30 mouse cellular contexts compared by ENCODE assay signal in genomic region chr13:89410504-89410903, GRCm38 (mm10).
"Had no signal": no experiment of that assay in that cellular context is flagged by ENCODE, and none has a peak within 500 bp of the region (broad histone marks: within the 10 kb centered on the region; RNA-seq: fewer than 3 reads in every experiment).

No protein-coding gene starts in this region.

- H3K9me3 ChIP-seq: heart, embryonic 12.5 days; heart, embryonic 13.5 days; heart, embryonic 15.5 days; hindbrain, embryonic 10.5 days; hindbrain, embryonic 12.5 days; hindbrain, embryonic 13.5 days; hindbrain, embryonic 15.5 days; intestine, embryonic 15.5 days; kidney, embryonic 15.5 days had no signal

- H3K4me3 ChIP-seq: heart, embryonic 12.5 days; heart, embryonic 13.5 days; heart, embryonic 15.5 days; hindbrain, embryonic 10.5 days; hindbrain, embryonic 12.5 days; hindbrain, embryonic 13.5 days; hindbrain, embryonic 15.5 days; intestine, embryonic 15.5 days; kidney, embryonic 15.5 days; layer of hippocampus, adult 2 months; left cerebral cortex, adult 2 months had no signal

- H3K4me2 ChIP-seq: heart, embryonic 12.5 days; heart, embryonic 13.5 days; heart, embryonic 15.5 days; hindbrain, embryonic 12.5 days; hindbrain, embryonic 13.5 days; hindbrain, embryonic 14.5 days; hindbrain, embryonic 15.5 days; intestine, embryonic 15.5 days; kidney, embryonic 15.5 days had no signal

- DNase-seq: heart, postnatal 10 days; heart, postnatal 14 days; heart, postnatal 36 days; heart, postnatal 4 days; kidney, adult 11 months; kidney, adult 18-20 months; kidney, adult 2 months; kidney, adult 8-10 months; kidney, adult 9 months; kidney, postnatal 10 days; kidney, postnatal 14 days; kidney, postnatal 25 days; kidney, postnatal 36 days; kidney, postnatal 4 days; layer of hippocampus, adult 9-11 months; layer of hippocampus, postnatal 36 days had no signal

- H3K27ac ChIP-seq: heart, embryonic 13.5 days; heart, embryonic 15.5 days; hindbrain, embryonic 10.5 days; hindbrain, embryonic 12.5 days; hindbrain, embryonic 13.5 days; hindbrain, embryonic 14.5 days; hindbrain, embryonic 15.5 days; hindbrain, postnatal 0 days; intestine, embryonic 15.5 days; kidney, embryonic 15.5 days; kidney, postnatal 0 days; layer of hippocampus, adult 2 months; left cerebral cortex, adult 2 months had no signal

- H3K27me3 ChIP-seq: heart, embryonic 12.5 days; heart, embryonic 13.5 days; heart, embryonic 15.5 days; hindbrain, embryonic 12.5 days; hindbrain, embryonic 13.5 days; hindbrain, embryonic 15.5 days; intestine, embryonic 15.5 days; kidney, embryonic 15.5 days had no signal

- H3K4me1 ChIP-seq: heart, embryonic 12.5 days; heart, embryonic 13.5 days; heart, embryonic 15.5 days; hindbrain, embryonic 10.5 days; hindbrain, embryonic 12.5 days; hindbrain, embryonic 15.5 days; intestine, embryonic 15.5 days; kidney, embryonic 15.5 days had no signal

- H3K36me3 ChIP-seq: heart, embryonic 12.5 days; heart, embryonic 13.5 days; heart, embryonic 15.5 days; hindbrain, embryonic 10.5 days; hindbrain, embryonic 12.5 days; hindbrain, embryonic 13.5 days; hindbrain, embryonic 15.5 days; intestine, embryonic 15.5 days; kidney, embryonic 15.5 days had no signal

- H3K9ac ChIP-seq: heart, embryonic 12.5 days; heart, embryonic 13.5 days; heart, embryonic 15.5 days; hindbrain, embryonic 12.5 days; hindbrain, embryonic 13.5 days; hindbrain, embryonic 14.5 days; hindbrain, embryonic 15.5 days; intestine, embryonic 15.5 days; kidney, embryonic 15.5 days had no signal
